Mouse (Mus musculus) hindbrain, embryonic 14.5 days (tissue): ENCODE results near the gene Gm3685. TPM values are rescaled to one million over a fixed set of nuclear protein-coding genes. Genes with fewer than 3 reads are reported as not detected.
"Not testable (repeated sequence)": the region's sequence is repeated elsewhere in the genome, so short reads cannot be mapped to it uniquely, and the experiment has no call there.

Experiments
- ATAC-seq: fragments of 200-750 bp; cut with Nextera tagmentation; 2 replicates; pipeline ENCODE4 v1.8.0; 2017; ENCODE audit warnings: moderate number of reproducible peaks, mild to moderate bottlenecking, moderate TSS enrichment, moderate library complexity; ENCODE audit not compliant: low FRiP score
- DNase-seq: peaks from one replicate; pipeline ENCODE4 v3.0.0-alpha.2; 2015; ENCODE audit warnings: low spot score
- H3K27ac ChIP-seq: fragments of 300-500 bp; sonication (generic); 2 replicates; pipeline ENCODE4 v1.5.1; 2014; ENCODE audit warnings: mild to moderate bottlenecking, moderate library complexity
- H3K27me3 ChIP-seq: fragments of 300-500 bp; sonication (generic); 2 replicates; pipeline ENCODE4 v1.6.1; 2014; ENCODE audit warnings: mild to moderate bottlenecking, low read length, mixed read lengths; ENCODE audit not compliant: control insufficient read depth, insufficient read depth
- H3K36me3 ChIP-seq: fragments of 300-500 bp; sonication (generic); replicated peaks from 2 replicates; pipeline ENCODE4 v1.6.1; 2014; ENCODE audit not compliant: control insufficient read depth, insufficient read depth
- H3K4me1 ChIP-seq: fragments of 300-500 bp; sonication (generic); replicated peaks from 2 replicates; pipeline ENCODE4 v1.6.1; 2014; ENCODE audit warnings: antibody characterized with exemption, low read length, mixed read lengths; ENCODE audit not compliant: control insufficient read depth, insufficient read depth
- H3K4me2 ChIP-seq: fragments of 300-500 bp; sonication (generic); replicated peaks from 2 replicates; pipeline ENCODE4 v1.6.1; 2014; ENCODE audit warnings: mild to moderate bottlenecking, moderate library complexity
- H3K4me3 ChIP-seq: fragments of 300-500 bp; sonication (generic); replicated peaks from 2 replicates; pipeline ENCODE4 v1.5.1; 2014; ENCODE audit warnings: mild to moderate bottlenecking, low read length
- H3K9ac ChIP-seq: fragments of 300-500 bp; sonication (generic); 2 replicates; pipeline ENCODE4 v1.6.1; 2014
- H3K9me3 ChIP-seq: fragments of 300-500 bp; sonication (generic); 2 replicates; pipeline ENCODE4 v1.6.1; 2016; ENCODE audit warnings: low read length; ENCODE audit not compliant: control insufficient read depth
- WGBS: fragments of 180-500 bp; shearing (Covaris S2); extraction: QIAGEN DNeasy Blood & Tissue Kit; methylation state at CpG from one replicate; pipeline ENCODE4 v1.1.7; 2014; 5-methylcytosine and 5-hydroxymethylcytosine counted together
- polyA plus RNA-seq: library from polyadenylated mRNA; unstranded; fragments of >200 nt; fragmentation: Nextera tagmentation; extraction: Ambion mirVana; gene quantifications from 2 replicates; pipeline ENCODE4 v1.2.1, GENCODE M21; 2014

Gene Gm3685
- polyA plus RNA-seq = not detected in 2 replicates

GRCm38 (mm10) chr14:7044870-7045269, at the start of gene Gm3685:
TSS of gene Gm3685 (minus strand) at chr14:7044970.
- not testable (repeated sequence) for H3K9me3 ChIP-seq, H3K4me3 ChIP-seq, H3K9ac ChIP-seq, H3K4me2 ChIP-seq, H3K36me3 ChIP-seq, DNase-seq, H3K27ac ChIP-seq, ATAC-seq, H3K4me1 ChIP-seq, H3K27me3 ChIP-seq
- no CpG with 5 or more reads among the region's 2 CpGs for WGBS

- Histone ChIP-seq H3K27ac (peak within 1 kb of the TSS; percentile 78), H3K9ac (peak within 1 kb of the TSS; percentile 72), H3K4me2 (peak within 1 kb of the TSS; percentile 87), H3K4me3 (peak within 1 kb of the TSS; percentile 44)
- H3K4me1 ChIP-seq, ATAC-seq, H3K9me3 ChIP-seq, H3K27me3 ChIP-seq, H3K36me3 ChIP-seq: not testable (repeated sequence)
- under 1% methylated on average over 42 of the region's 70 CpGs for WGBS
- peak; percentile 23 for DNase-seq
Measured at GRCm38 (mm10) chr14:7026781-7027749, 17.7 kb downstream of the Gm3685 start, which contains the start of gene Gm10406. TSS of gene Gm10406 (minus strand) at chr14:7027449.

GRCm38 (mm10) chr14:7026274-7026673, 18.5 kb downstream of the Gm3685 start:
- peak overlapping the region; percentile 44 for H3K4me3 ChIP-seq

More at GRCm38 (mm10) chr14:7026274-7026673, 18.5 kb downstream of the Gm3685 start:
- H3K4me1 ChIP-seq, H3K9ac ChIP-seq, ATAC-seq, H3K36me3 ChIP-seq, H3K9me3 ChIP-seq, H3K27ac ChIP-seq, H3K27me3 ChIP-seq: not testable (repeated sequence)
- 4% methylated on average over 7 of the region's 9 CpGs for WGBS
- DNase-seq = peak; percentile 11
- peak overlapping the region; percentile 87 for H3K4me2 ChIP-seq

Other genes with a start within 250 kb of the Gm3685 start
- not detected in 2 replicates for gene Gm3642, start 204.7 kb downstream of the Gm3685 start, polyA plus RNA-seq
- 11.7 and 13.4 TPM in 2 replicates for gene Gm3667, start 155.0 kb downstream of the Gm3685 start, polyA plus RNA-seq
- not detected in 2 replicates for gene Gm6356, start 71.2 kb downstream of the Gm3685 start, polyA plus RNA-seq
- gene Gm10406, start 17.5 kb downstream of the Gm3685 start, polyA plus RNA-seq = 4.3 and 4.8 TPM in 2 replicates
- 8.5 and 8.6 TPM in 2 replicates for gene Gm3696, start 55.7 kb upstream of the Gm3685 start, polyA plus RNA-seq
- not detected in 2 replicates for gene Gm6676, start 80.4 kb upstream of the Gm3685 start, polyA plus RNA-seq
- gene Gm3512, start 129.6 kb upstream of the Gm3685 start, polyA plus RNA-seq = 10.2 and 12.4 TPM in 2 replicates
- gene Gm16434, start 149.6 kb upstream of the Gm3685 start, polyA plus RNA-seq = not detected in 2 replicates
- not detected in 2 replicates for gene Gm3727, start 219.7 kb upstream of the Gm3685 start, polyA plus RNA-seq